Mouse (Mus musculus) lung, postnatal 0 days (tissue): ENCODE data around the gene Hist1h1b. TPM values are rescaled to one million over a fixed set of nuclear protein-coding genes. Genes with fewer than 3 reads are reported as not detected.
"Not testable (repeated sequence)": the region's sequence is repeated elsewhere in the genome, so short reads cannot be mapped to it uniquely, and the experiment has no call there.

Experiments
- ATAC-seq: fragments of 200-750 bp; cut with Nextera tagmentation; 2 replicates; pipeline ENCODE4 v1.8.0; 2017; ENCODE audit warnings: moderate library complexity
- DNase-seq: peaks from one replicate; pipeline ENCODE4 v3.0.0-alpha.2; 2016; ENCODE audit warnings: low spot score
- H3K27ac ChIP-seq: fragments of 300-500 bp; sonication (generic); 2 replicates; pipeline ENCODE4 v1.5.1; 2014; ENCODE audit warnings: antibody characterized with exemption, mild to moderate bottlenecking, low read length, mixed read lengths
- H3K27me3 ChIP-seq: fragments of 300-500 bp; sonication (generic); replicated peaks from 2 replicates; pipeline ENCODE4 v1.6.1; 2014; ENCODE audit warnings: low read length, mixed read lengths; ENCODE audit not compliant: insufficient read depth
- H3K36me3 ChIP-seq: fragments of 300-500 bp; sonication (generic); 2 replicates; pipeline ENCODE4 v1.6.1; 2014; ENCODE audit warnings: low read length, mixed read lengths; ENCODE audit not compliant: insufficient read depth
- H3K4me1 ChIP-seq: fragments of 300-500 bp; sonication (generic); 2 replicates; pipeline ENCODE4 v1.6.1; 2014; ENCODE audit warnings: antibody characterized with exemption, low read depth, low read length, mixed read lengths; ENCODE audit not compliant: insufficient read depth
- H3K4me2 ChIP-seq: fragments of 300-500 bp; sonication (generic); replicated peaks from 2 replicates; pipeline ENCODE4 v1.6.1; 2014; ENCODE audit warnings: low read depth, mild to moderate bottlenecking, low read length, moderate library complexity, mixed read lengths
- H3K4me3 ChIP-seq: fragments of 300-500 bp; sonication (generic); 2 replicates; pipeline ENCODE4 v1.5.1; 2014; ENCODE audit warnings: low read depth, low read length
- H3K9ac ChIP-seq: fragments of 300-500 bp; sonication (generic); replicated peaks from 2 replicates; pipeline ENCODE4 v1.6.1; 2014; ENCODE audit warnings: low read depth, mild to moderate bottlenecking
- H3K9me3 ChIP-seq: fragments of 300-500 bp; sonication (generic); 2 replicates; pipeline ENCODE4 v1.6.1; 2016; ENCODE audit warnings: low read length, mixed read lengths
- CTCF ChIP-seq: IDR thresholded peaks from 2 replicates; pipeline ENCODE4 v1.5.1; 2016; ENCODE audit warnings: antibody characterized with exemption, mild to moderate bottlenecking
- EP300 ChIP-seq: IDR thresholded peaks from 2 replicates; pipeline ENCODE4 v1.6.1; 2016; ENCODE audit warnings: antibody characterized with exemption, mild to moderate bottlenecking, control low read depth
- WGBS: fragments of 180-500 bp; shearing (Covaris S2); extraction: QIAGEN DNeasy Blood & Tissue Kit; methylation state at CpG from one replicate; pipeline ENCODE4 v1.1.7; 2014; 5-methylcytosine and 5-hydroxymethylcytosine counted together
- polyA plus RNA-seq: library from polyadenylated mRNA; unstranded; fragments of >200 nt; fragmentation: Nextera tagmentation; extraction: Ambion mirVana; gene quantifications from 2 replicates; pipeline ENCODE4 v1.2.1, GENCODE M21; 2015

Gene Hist1h1b
- polyA plus RNA-seq, 1 experiment from 2014 or later = 1.4 TPM

DNA sequence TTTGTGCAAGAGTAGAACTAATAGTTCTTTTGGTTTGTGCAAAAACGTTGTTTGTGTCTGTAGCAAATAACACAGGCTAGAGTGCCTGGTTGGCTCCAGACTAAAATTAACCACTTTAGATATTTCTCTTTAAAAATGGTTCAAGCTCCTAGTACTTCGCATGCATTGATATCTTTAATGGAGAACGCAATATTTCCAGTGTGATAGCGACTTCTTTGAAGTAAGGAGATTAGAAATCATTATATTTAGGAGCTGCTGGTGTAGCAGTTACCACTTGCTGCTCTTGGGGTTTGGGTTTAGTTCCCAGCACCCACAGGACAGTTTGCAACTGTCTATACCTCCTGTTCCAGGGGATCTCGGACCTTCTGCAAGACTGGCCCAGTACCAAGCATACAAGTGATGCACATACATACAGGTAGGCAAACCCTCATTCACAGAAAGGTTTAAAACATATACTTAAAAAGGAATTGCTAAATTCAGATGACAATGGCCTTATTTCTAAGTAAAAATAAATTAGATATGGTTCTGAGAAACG, 663 bp upstream of the Hist1h1b start:
- ATAC-seq (no peak), DNase-seq (no peak)
- no peaks in the 10 kb centered on the region for H3K27me3 ChIP-seq
- H3K9me3 ChIP-seq = no peaks in the 10 kb centered on the region
- H3K4me3 ChIP-seq = peak overlapping the region; percentile 52; the same call in 1 of the 2 replicates
- H3K36me3 ChIP-seq = no peaks in the 10 kb centered on the region
- 32% methylated on average over 6 of the region's 6 CpGs for WGBS
- H3K4me1 ChIP-seq = peaks cover 10% of the 10 kb centered on the region; the same call in 1 of the 2 replicates
- peak overlapping the region; percentile 63; the same call in 1 of the 2 replicates for H3K9ac ChIP-seq
- H3K4me2 ChIP-seq = peak overlapping the region; percentile 95
- TF ChIP-seq EP300 (no peak), CTCF (no peak)
- no peak overlapping the region for H3K27ac ChIP-seq

DNA sequence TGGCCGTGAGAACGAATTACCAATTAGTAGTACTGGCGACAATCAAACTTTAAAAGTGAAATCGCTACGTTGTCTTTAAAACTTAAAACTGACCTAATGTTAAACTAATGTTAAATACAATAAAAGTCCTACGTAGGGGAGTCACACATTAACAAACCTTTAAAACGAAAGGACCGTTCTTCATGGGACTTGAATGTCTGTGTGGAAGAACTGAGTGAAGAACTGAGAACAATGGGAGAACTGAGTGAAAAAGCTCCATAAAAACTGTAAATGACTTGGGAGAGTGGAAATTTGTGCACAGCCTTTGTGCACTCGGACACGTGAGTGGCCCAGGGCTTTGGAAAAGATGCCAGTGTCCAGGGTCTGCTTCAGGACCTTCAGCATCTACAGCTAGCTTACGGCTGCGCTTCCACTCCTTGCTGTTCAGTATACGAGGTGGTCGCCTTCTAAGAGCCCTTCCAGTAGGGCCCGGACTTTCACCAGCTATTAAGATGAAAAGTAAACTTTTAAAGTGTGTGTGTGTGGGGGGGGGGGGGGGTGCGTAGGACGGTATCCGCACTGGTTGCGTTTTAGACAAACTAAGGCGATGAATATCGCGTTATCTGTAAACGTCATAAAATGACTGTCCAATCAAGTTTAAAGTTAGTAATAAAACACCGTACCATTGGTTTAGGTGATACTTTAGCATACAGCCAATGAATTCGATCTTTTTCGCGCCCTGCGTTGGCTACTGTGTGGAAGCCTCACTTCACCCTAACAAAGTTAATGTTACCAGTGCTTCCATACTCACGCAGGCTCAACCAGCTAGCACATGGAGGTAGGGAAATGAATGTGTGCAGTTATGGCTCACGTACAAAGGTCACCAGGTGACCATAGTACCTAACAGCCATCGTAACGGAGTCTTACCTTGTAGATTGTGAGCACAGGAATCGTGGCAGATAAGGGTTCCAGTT, 1.3 kb downstream of the Hist1h1b start:
- Histone ChIP-seq H3K27me3 (no peaks in the 10 kb centered on the region), H3K4me2 (peak overlapping the region; percentile 95), H3K4me1 (peaks cover 10% of the 10 kb centered on the region; the same call in 1 of the 2 replicates), H3K27ac (peak overlapping the region; percentile 86), H3K36me3 (no peaks in the 10 kb centered on the region), H3K9me3 (no peaks in the 10 kb centered on the region), H3K9ac (peak overlapping the region; percentile 63), H3K4me3 (peak overlapping the region; percentile 52)
- no peak for TF ChIP-seq CTCF
- TF ChIP-seq EP300 = peak; percentile 56
- DNase-seq (peak; percentile 98), ATAC-seq (peak; percentile 90)
- 2% methylated on average over 33 of the region's 33 CpGs for WGBS

DNA sequence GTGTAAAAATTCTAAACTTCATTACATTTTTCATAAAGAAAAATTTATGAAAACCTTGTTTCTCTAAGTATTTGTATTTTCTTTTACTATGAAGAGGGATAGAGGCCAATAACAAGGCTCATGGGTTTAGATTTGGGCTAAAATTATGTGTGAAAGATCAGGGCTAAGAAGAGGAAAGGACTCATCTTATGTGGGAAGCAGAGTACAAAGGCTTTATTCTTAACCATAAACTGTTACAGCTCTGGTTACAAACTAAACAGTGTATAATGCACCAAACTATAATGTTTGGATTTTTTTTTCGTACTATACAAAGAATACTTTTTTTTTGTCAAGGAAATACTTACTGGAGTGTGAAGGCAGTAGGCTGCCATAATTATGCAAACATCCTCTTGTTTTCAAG, 24.7 kb downstream of the Hist1h1b start:
- DNase-seq (no peak), ATAC-seq (no peak)
- 42% methylated on average over 1 of the region's 1 CpGs for WGBS
- Histone ChIP-seq H3K4me2 (no peak overlapping the region), H3K27ac (no peak overlapping the region), H3K9ac (no peak overlapping the region), H3K4me3 (no peak overlapping the region), H3K9me3 (no peaks in the 10 kb centered on the region), H3K36me3 (no peaks in the 10 kb centered on the region), H3K27me3 (no peaks in the 10 kb centered on the region), H3K4me1 (no peaks in the 10 kb centered on the region; the same call in 1 of the 2 replicates)
- no peak for TF ChIP-seq CTCF
- no peak for TF ChIP-seq EP300

DNA sequence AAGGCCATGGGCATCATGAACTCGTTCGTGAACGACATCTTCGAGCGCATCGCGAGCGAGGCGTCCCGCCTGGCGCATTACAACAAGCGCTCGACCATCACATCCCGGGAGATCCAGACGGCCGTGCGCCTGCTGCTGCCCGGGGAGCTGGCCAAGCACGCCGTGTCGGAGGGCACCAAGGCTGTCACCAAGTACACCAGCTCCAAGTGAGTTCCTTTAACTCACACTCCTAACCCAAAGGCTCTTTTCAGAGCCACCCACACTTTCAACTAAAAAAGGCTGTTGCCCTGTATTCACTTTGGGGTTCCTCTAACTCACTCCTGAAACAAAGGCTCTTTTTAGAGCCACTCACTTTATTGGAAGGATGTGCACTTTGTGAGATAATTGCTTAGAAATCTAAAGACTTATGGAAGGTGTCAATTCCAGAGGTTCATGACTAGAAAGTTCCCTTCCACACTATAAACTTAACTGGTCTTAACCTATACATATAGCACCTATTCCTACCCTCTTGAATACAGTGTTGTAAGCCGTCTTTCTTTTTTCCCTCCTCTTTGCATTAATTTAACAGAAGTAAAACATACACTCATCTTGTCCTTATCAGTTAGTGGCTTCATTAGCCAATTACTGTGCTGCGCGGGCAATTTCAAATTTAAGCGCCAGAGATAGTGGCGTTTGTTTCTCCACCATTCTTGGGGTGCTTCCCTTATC, 26.0 kb downstream of the Hist1h1b start:
- WGBS = under 1% methylated on average over 9 of the region's 26 CpGs
- peak; percentile 58 for DNase-seq

DNA sequence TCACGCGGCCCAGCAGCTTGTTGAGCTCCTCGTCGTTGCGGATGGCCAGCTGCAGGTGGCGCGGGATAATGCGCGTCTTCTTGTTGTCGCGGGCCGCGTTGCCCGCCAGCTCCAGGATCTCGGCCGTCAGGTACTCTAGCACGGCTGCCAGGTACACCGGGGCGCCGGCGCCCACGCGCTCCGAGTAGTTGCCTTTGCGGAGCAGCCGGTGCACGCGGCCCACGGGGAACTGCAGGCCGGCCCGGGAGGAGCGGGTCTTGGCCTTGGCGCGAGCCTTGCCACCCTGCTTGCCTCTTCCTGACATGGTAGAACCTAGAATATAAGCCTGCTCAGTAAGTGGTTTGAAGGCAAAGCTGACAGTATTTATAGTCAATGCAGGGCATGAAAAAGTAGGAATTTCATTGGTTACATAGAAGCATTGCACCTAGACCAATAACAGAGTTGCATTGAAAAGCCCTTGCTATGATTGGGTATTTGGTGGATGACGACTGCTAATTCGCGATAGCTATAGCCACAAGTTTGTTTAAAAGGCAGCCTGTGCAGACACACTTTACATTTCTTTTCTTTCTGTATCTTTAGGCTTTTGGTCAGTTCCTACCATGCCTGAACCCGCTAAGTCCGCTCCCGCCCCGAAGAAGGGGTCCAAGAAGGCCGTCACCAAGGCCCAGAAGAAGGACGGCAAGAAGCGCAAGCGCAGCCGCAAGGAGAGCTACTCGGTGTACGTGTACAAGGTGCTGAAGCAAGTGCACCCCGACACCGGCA, 26.7 kb downstream of the Hist1h1b start, which contains the start of the genes Hist1h2ak and Hist1h2bn:
Gene Hist1h2ak (minus strand): TSS at position 304 of the 762 bp plus-strand sequence.
Gene Hist1h2bn (plus strand): TSS at position 600 of the 762 bp plus-strand sequence.
- Histone ChIP-seq H3K9ac (peak within 1 kb of the TSS; percentile 26), H3K4me3 (peak within 1 kb of the TSS; percentile 52), H3K27ac (peak within 1 kb of the TSS; percentile 81), H3K4me2 (peak within 1 kb of the TSS; percentile 66)
- H3K4me1 ChIP-seq, H3K36me3 ChIP-seq, H3K9me3 ChIP-seq, H3K27me3 ChIP-seq: not testable (repeated sequence)
- TF ChIP-seq EP300 (0 out of 2 replicates have a peak, but pooled peaks have one; percentile 33), CTCF (peak; percentile 51)
- ATAC-seq (peak; percentile 94), DNase-seq (peak; percentile 98)
- whole genome bisulfite sequencing = under 1% methylated on average over 28 of the region's 50 CpGs

More for the DNA sequence above, 26.0 kb downstream of the Hist1h1b start:
- H3K9me3 ChIP-seq, H3K4me1 ChIP-seq, H3K27me3 ChIP-seq, H3K36me3 ChIP-seq: not testable (repeated sequence)
- Histone ChIP-seq H3K9ac (0 out of 2 replicates have a peak overlapping the region, but pooled peaks have one; percentile 9), H3K27ac (peak overlapping the region; percentile 75; the same call in 1 of the 2 replicates), H3K4me3 (peak overlapping the region; percentile 52), H3K4me2 (peak overlapping the region; percentile 66)
- ATAC-seq = peak; percentile 15; the same call in 1 of the 2 replicates
